Mouse (Mus musculus) adrenal gland, postnatal 36 days (tissue): ENCODE results near the gene Fscn1. TPM values are rescaled to one million over a fixed set of nuclear protein-coding genes. Genes with fewer than 3 reads are reported as not detected.
A peak's percentile ranks its signal among the peaks of the same experiment; 100 is the strongest.

Experiments used
- DNase-seq, 2 experiments: peaks; one replicate each; pipeline ENCODE4 v3.0.0; 2021; ENCODE audit warnings: mixed read lengths in 1 of 2
- total RNA-seq, 2 experiments: library from RNA; stranded (reverse); gene quantifications; 2 replicates each; pipeline ENCODE4 v1.2.3; 2021

Fscn1 gene
- total RNA-seq, 2 experiments from 2014 or later = 33.6 to 42.0 TPM

GRCm38 (mm10) chr5:142968411-142968810 lies 8.3 kb downstream of the Fscn1 start:
- DNase-seq = no peak

- no peak for DNase-seq
Observed at GRCm38 (mm10) chr5:142973971-142974370, 13.8 kb downstream of the Fscn1 start.

- no peak for DNase-seq
Observed at GRCm38 (mm10) chr5:142974598-142975121, 14.5 kb downstream of the Fscn1 start.

- DNase-seq = no peak
Observed at GRCm38 (mm10) chr5:142976516-142976915, 16.4 kb downstream of the Fscn1 start.

- peak; percentile 29 to 50 for DNase-seq
Observed at GRCm38 (mm10) chr5:142982046-142982801, 22.1 kb downstream of the Fscn1 start.

GRCm38 (mm10) chr5:142983174-142983573 lies 23.0 kb downstream of the Fscn1 start:
- no peak for DNase-seq

GRCm38 (mm10) chr5:142984271-142984670 lies 24.1 kb downstream of the Fscn1 start:
- DNase-seq = no peak

- peak; percentile 70 to 76 for DNase-seq
Observed at GRCm38 (mm10) chr5:142988520-142988919, 28.4 kb downstream of the Fscn1 start.

- DNase-seq = peak in 1 of 2 experiments; percentile 44
Observed at GRCm38 (mm10) chr5:142989167-142989566, 29.0 kb downstream of the Fscn1 start.

- no peak for DNase-seq
Observed at GRCm38 (mm10) chr5:142994746-142995145, 34.6 kb downstream of the Fscn1 start.

GRCm38 (mm10) chr5:142997526-142997925 lies 37.4 kb downstream of the Fscn1 start:
- DNase-seq = peak; percentile 70 to 75

- peak; percentile 68 to 69 for DNase-seq
Observed at GRCm38 (mm10) chr5:142998171-142998570, 38.0 kb downstream of the Fscn1 start.

- no peak for DNase-seq
Observed at GRCm38 (mm10) chr5:143000091-143000490, 39.9 kb downstream of the Fscn1 start.

GRCm38 (mm10) chr5:143000654-143001500 lies 40.7 kb downstream of the Fscn1 start:
- no peak for DNase-seq

- DNase-seq = no peak
Observed at GRCm38 (mm10) chr5:143009383-143009782, 49.2 kb downstream of the Fscn1 start.

- DNase-seq = peak in 1 of 2 experiments; percentile 18
Observed at GRCm38 (mm10) chr5:143017401-143017800, 57.3 kb downstream of the Fscn1 start.

Other genes with a start within 250 kb of the Fscn1 start
- 10 to 100 TPM; 79.8 to 81.9 TPM for gene Tnrc18, start 142.7 kb upstream of the Fscn1 start, total RNA-seq
- 10 to 100 TPM; 10.8 to 13.9 TPM for gene Fbxl18, start 64.9 kb upstream of the Fscn1 start, total RNA-seq
- 1,000 to 10,000 TPM; 3,336 to 3,351 TPM for gene Actb, start 53.6 kb upstream of the Fscn1 start, total RNA-seq
- gene Rnf216, start 152.7 kb downstream of the Fscn1 start, total RNA-seq = 10 to 100 TPM; 38.4 to 48.7 TPM
- gene Olfr718-ps1, start 187.2 kb downstream of the Fscn1 start, total RNA-seq = under 1 TPM in 1 of 2 experiments, not detected in 1; 0.07 TPM
- gene Rbak, start 220.4 kb downstream of the Fscn1 start, total RNA-seq = 10 to 100 TPM; 11.3 to 11.7 TPM
- gene Spdye4b, start 220.7 kb downstream of the Fscn1 start, total RNA-seq = not detected